Mouse (Mus musculus): Measurements from ENCODE around the gene Med28.

- TF ChIP-seq CTCF (conservative IDR thresholded peaks at IDR 0.05 in 1 of 2, IDR thresholded peaks at IDR 0.05 in 1 of 2; ENCODE audit: low read depth in 2 of 2, low read length in 2 of 2) (no peak), TBP (conservative IDR thresholded peaks at IDR 0.05; ENCODE audit: low read depth, low read length) (no peak), HCFC1 (IDR thresholded peaks at IDR 0.05; ENCODE audit: low read depth, low read length) (no peak), SIN3A (IDR thresholded peaks at IDR 0.05; ENCODE audit: low read length) (no peak), RAD21 (IDR thresholded peaks at IDR 0.05; ENCODE audit: low read depth, low read length) (no peak)
Measured at GRCm38 (mm10) chr5:45549586-45549985, 29.6 kb downstream of the Med28 start.
